Mouse (Mus musculus): ENCODE results near the gene Nprl3. TPM values are rescaled to one million over a fixed set of nuclear protein-coding genes. Genes with fewer than 3 reads are reported as not detected.

Gene Nprl3
- polyA plus RNA-seq, 1 experiment from 2014 or later = 42.6 TPM

GRCm38 (mm10) chr11:32194626-32195025, 72.9 kb downstream of the Nprl3 start:
- Histone ChIP-seq H3K36me3 (no peaks in the 10 kb centered on the region), H3K4me1 (peaks cover 31% of the 10 kb centered on the region), H3K9me3 (replicated peaks) (no peaks in the 10 kb centered on the region), H3K4me3 (no peak overlapping the region), H3K27me3 (ENCODE audit: low read depth, poor library complexity, severe bottlenecking) (peaks cover 14% of the 10 kb centered on the region), H3K27ac (replicated peaks) (0 out of 2 replicates have a peak overlapping the region, but pooled peaks have one; percentile 39)
- DNase-seq (ENCODE audit: low spot score) = no peak
- WGBS = 80% methylated on average over 5 of the region's 5 CpGs

- 84% methylated on average over 10 of the region's 10 CpGs for WGBS
- H3K27ac ChIP-seq (replicated peaks) = no peak overlapping the region
- H3K4me1 ChIP-seq = peaks cover 27% of the 10 kb centered on the region
- H3K9me3 ChIP-seq (replicated peaks) = no peaks in the 10 kb centered on the region
- no peak for DNase-seq (ENCODE audit: low spot score)
- H3K4me3 ChIP-seq = no peak overlapping the region
- H3K27me3 ChIP-seq (ENCODE audit: low read depth, poor library complexity, severe bottlenecking) = peaks cover 14% of the 10 kb centered on the region
- H3K36me3 ChIP-seq = no peaks in the 10 kb centered on the region
These were observed 73.4 kb downstream of the Nprl3 start for GRCm38 (mm10) chr11:32194086-32194485.

GRCm38 (mm10) chr11:32193156-32193555, 74.4 kb downstream of the Nprl3 start:
- DNase-seq (ENCODE audit: low spot score) = no peak
- no peak overlapping the region for H3K4me3 ChIP-seq
- H3K27ac ChIP-seq (replicated peaks) = no peak overlapping the region
- peaks cover 21% of the 10 kb centered on the region for H3K4me1 ChIP-seq
- WGBS = 94% methylated on average over 10 of the region's 10 CpGs
- H3K27me3 ChIP-seq (ENCODE audit: low read depth, poor library complexity, severe bottlenecking) = peaks cover 14% of the 10 kb centered on the region
- no peaks in the 10 kb centered on the region for H3K9me3 ChIP-seq (replicated peaks)
- H3K36me3 ChIP-seq = no peaks in the 10 kb centered on the region

- Histone ChIP-seq H3K27ac (replicated peaks) (no peak overlapping the region; the same call in 1 of the 2 replicates), H3K27me3 (ENCODE audit: low read depth, poor library complexity, severe bottlenecking) (peaks cover 10% of the 10 kb centered on the region), H3K36me3 (no peaks in the 10 kb centered on the region), H3K4me3 (no peak overlapping the region), H3K9me3 (replicated peaks) (no peaks in the 10 kb centered on the region), H3K4me1 (peaks cover 12% of the 10 kb centered on the region)
- 77% methylated on average over 13 of the region's 13 CpGs for WGBS
- DNase-seq (ENCODE audit: low spot score) = no peak
These were observed 76.8 kb downstream of the Nprl3 start for GRCm38 (mm10) chr11:32190603-32191110.

- Histone ChIP-seq H3K9me3 (replicated peaks) (no peaks in the 10 kb centered on the region), H3K4me3 (no peak overlapping the region), H3K27ac (replicated peaks) (no peak overlapping the region; the same call in 1 of the 2 replicates), H3K4me1 (peaks cover 7% of the 10 kb centered on the region; the same call in 1 of the 2 replicates), H3K36me3 (no peaks in the 10 kb centered on the region), H3K27me3 (ENCODE audit: low read depth, poor library complexity, severe bottlenecking) (peaks cover 8% of the 10 kb centered on the region)
- WGBS = 88% methylated on average over 9 of the region's 9 CpGs
- no peak for DNase-seq (ENCODE audit: low spot score)
These were observed 77.4 kb downstream of the Nprl3 start for GRCm38 (mm10) chr11:32190119-32190518.

- H3K4me1 ChIP-seq = peaks cover 5% of the 10 kb centered on the region; the same call in 1 of the 2 replicates
- DNase-seq (ENCODE audit: low spot score) = no peak
- no peak overlapping the region for H3K4me3 ChIP-seq
- H3K27me3 ChIP-seq (ENCODE audit: low read depth, poor library complexity, severe bottlenecking) = 0 out of 2 replicates have a peak, but pooled peaks cover 1% of the 10 kb centered on the region
- 69% methylated on average over 5 of the region's 5 CpGs for WGBS
- H3K36me3 ChIP-seq = no peaks in the 10 kb centered on the region
- H3K9me3 ChIP-seq (replicated peaks) = no peaks in the 10 kb centered on the region
- H3K27ac ChIP-seq (replicated peaks) = no peak overlapping the region
These were observed 78.1 kb downstream of the Nprl3 start for GRCm38 (mm10) chr11:32189434-32189833.

- 87% methylated on average over 12 of the region's 12 CpGs for WGBS
- H3K27ac ChIP-seq (replicated peaks) = no peak overlapping the region
- no peak for DNase-seq (ENCODE audit: low spot score)
- peaks cover 5% of the 10 kb centered on the region; the same call in 1 of the 2 replicates for H3K4me1 ChIP-seq
- no peaks in the 10 kb centered on the region for H3K27me3 ChIP-seq (ENCODE audit: low read depth, poor library complexity, severe bottlenecking)
- no peak overlapping the region for H3K4me3 ChIP-seq
- H3K9me3 ChIP-seq (replicated peaks) = no peaks in the 10 kb centered on the region
- no peaks in the 10 kb centered on the region for H3K36me3 ChIP-seq
These were observed 78.6 kb downstream of the Nprl3 start for GRCm38 (mm10) chr11:32188881-32189280.

- Histone ChIP-seq H3K27me3 (ENCODE audit: low read depth, poor library complexity, severe bottlenecking) (no peaks in the 10 kb centered on the region), H3K4me1 (peaks cover 5% of the 10 kb centered on the region; the same call in 1 of the 2 replicates), H3K27ac (replicated peaks) (no peak overlapping the region), H3K36me3 (no peaks in the 10 kb centered on the region), H3K9me3 (replicated peaks) (no peaks in the 10 kb centered on the region), H3K4me3 (no peak overlapping the region)
- 85% methylated on average over 4 of the region's 4 CpGs for WGBS
- DNase-seq (ENCODE audit: low spot score) = no peak
These were observed 80.3 kb downstream of the Nprl3 start for GRCm38 (mm10) chr11:32187256-32187655.

GRCm38 (mm10) chr11:32186031-32186430, 81.5 kb downstream of the Nprl3 start:
- no peaks in the 10 kb centered on the region for H3K27me3 ChIP-seq (ENCODE audit: low read depth, poor library complexity, severe bottlenecking)
- H3K4me1 ChIP-seq = peaks cover 5% of the 10 kb centered on the region; the same call in 1 of the 2 replicates
- no peak overlapping the region for H3K27ac ChIP-seq (replicated peaks)
- 87% methylated on average over 3 of the region's 3 CpGs for WGBS
- no peak for DNase-seq (ENCODE audit: low spot score)
- H3K9me3 ChIP-seq (replicated peaks) = no peaks in the 10 kb centered on the region
- no peak overlapping the region for H3K4me3 ChIP-seq
- no peaks in the 10 kb centered on the region for H3K36me3 ChIP-seq

GRCm38 (mm10) chr11:32184469-32184868, 83.0 kb downstream of the Nprl3 start:
- no peak overlapping the region for H3K27ac ChIP-seq (replicated peaks)
- H3K36me3 ChIP-seq = no peaks in the 10 kb centered on the region
- H3K4me3 ChIP-seq = no peak overlapping the region
- H3K4me1 ChIP-seq = no peaks in the 10 kb centered on the region
- H3K9me3 ChIP-seq (replicated peaks) = no peaks in the 10 kb centered on the region
- WGBS = 90% methylated on average over 8 of the region's 8 CpGs
- no peaks in the 10 kb centered on the region for H3K27me3 ChIP-seq (ENCODE audit: low read depth, poor library complexity, severe bottlenecking)
- no peak for DNase-seq (ENCODE audit: low spot score)

- Histone ChIP-seq H3K9me3 (replicated peaks) (peaks cover 4% of the 10 kb centered on the region), H3K27ac (replicated peaks) (no peak overlapping the region), H3K27me3 (ENCODE audit: low read depth, poor library complexity, severe bottlenecking) (no peaks in the 10 kb centered on the region), H3K36me3 (no peaks in the 10 kb centered on the region), H3K4me3 (no peak overlapping the region), H3K4me1 (no peaks in the 10 kb centered on the region)
- DNase-seq (ENCODE audit: low spot score) = peak; percentile 75
- 49% methylated on average over 25 of the region's 25 CpGs for WGBS
These were observed 85.3 kb downstream of the Nprl3 start for GRCm38 (mm10) chr11:32181973-32182868.

GRCm38 (mm10) chr11:32181246-32181645, 86.3 kb downstream of the Nprl3 start:
- Histone ChIP-seq H3K36me3 (no peaks in the 10 kb centered on the region), H3K4me1 (no peaks in the 10 kb centered on the region), H3K9me3 (replicated peaks) (peaks cover 5% of the 10 kb centered on the region), H3K4me3 (no peak overlapping the region), H3K27ac (replicated peaks) (no peak overlapping the region), H3K27me3 (ENCODE audit: low read depth, poor library complexity, severe bottlenecking) (no peaks in the 10 kb centered on the region)
- DNase-seq (ENCODE audit: low spot score) = no peak
- WGBS = 78% methylated on average over 4 of the region's 4 CpGs

GRCm38 (mm10) chr11:32178506-32178905, 89.0 kb downstream of the Nprl3 start:
- DNase-seq (ENCODE audit: low spot score) = no peak
- Histone ChIP-seq H3K27me3 (ENCODE audit: low read depth, poor library complexity, severe bottlenecking) (no peaks in the 10 kb centered on the region), H3K27ac (replicated peaks) (no peak overlapping the region), H3K4me1 (no peaks in the 10 kb centered on the region), H3K4me3 (no peak overlapping the region), H3K36me3 (no peaks in the 10 kb centered on the region), H3K9me3 (replicated peaks) (peaks cover 6% of the 10 kb centered on the region)
- WGBS = 100% methylated on average over 1 of the region's 1 CpGs

Data from midbrain, embryonic 10.5 days (tissue).